In the genomic region with DNA sequence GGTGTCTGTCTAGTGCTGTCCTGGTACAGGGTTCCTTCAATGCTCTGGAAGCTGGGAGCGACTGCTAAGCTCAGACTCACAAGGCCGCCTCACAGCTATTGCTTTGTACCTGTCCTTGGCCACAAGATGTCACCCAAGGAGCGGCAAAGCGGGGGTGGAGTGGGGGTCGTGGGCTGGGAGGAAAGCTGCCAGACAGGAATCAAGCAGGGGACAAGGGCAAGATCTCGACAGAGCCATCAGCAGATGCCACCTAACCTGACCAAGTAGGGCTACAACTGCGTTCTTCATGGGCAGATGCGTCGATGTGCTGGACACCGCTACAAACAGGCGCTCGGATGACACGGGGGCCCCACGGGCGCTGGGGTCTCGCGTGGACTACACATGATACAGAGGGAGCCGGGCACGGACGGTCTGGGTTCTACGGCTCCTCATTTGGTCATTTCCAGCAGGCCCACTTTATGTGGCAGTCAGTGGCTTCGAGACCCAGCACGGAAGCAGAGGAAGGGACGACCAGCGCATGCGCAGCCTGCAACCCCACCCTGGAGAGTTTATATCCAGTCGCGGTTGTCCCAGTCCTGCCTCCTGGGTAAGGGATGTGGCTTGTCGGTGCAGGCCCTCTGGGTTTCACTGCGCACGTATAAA, we compare ENCODE assay signal across 8 mouse cellular contexts.
DNase-seq lines count a peak whose midpoint lies in the region; ATAC-seq and TF ChIP-seq lines count a peak whose summit lies in the region.

No protein-coding gene starts in this region.

- DNase-seq in urinary bladder, postnatal 14 days (ENCODE audit: low spot score) = peak; percentile 58
- DNase-seq in urinary bladder, postnatal 10 days (ENCODE audit: low spot score) = no peak
- peak; percentile 66 for DNase-seq in embryo, embryonic 9.5 days (ENCODE audit: extremely low spot score)
- DNase-seq in heart, adult 18-20 months = peak; percentile 58
- peak; percentile 84 for DNase-seq in midbrain, embryonic 14.5 days
- DNase-seq in spleen, postnatal 4 days (ENCODE audit: low spot score in 2 of 2) = peak; percentile 38 to 72

- peak overlapping the region; percentile 49 for H3K4me3 ChIP-seq in intestine, postnatal 0 days (ENCODE audit: low read depth, low read length)
- H3K4me3 ChIP-seq in limb, embryonic 15.5 days = peak overlapping the region; percentile 51
- H3K4me3 ChIP-seq in midbrain, embryonic 14.5 days (replicated peaks; ENCODE audit: low read depth, low read length) = peak overlapping the region; percentile 38

- 0 out of 2 replicates have a peak, but pooled peaks cover 6% of the 10 kb centered on the region for H3K36me3 ChIP-seq in intestine, postnatal 0 days (ENCODE audit: control insufficient read depth, insufficient read depth)
- peaks cover 20% of the 10 kb centered on the region for H3K36me3 ChIP-seq in limb, embryonic 15.5 days
- peaks cover 23% of the 10 kb centered on the region for H3K36me3 ChIP-seq in midbrain, embryonic 14.5 days (ENCODE audit: control insufficient read depth, insufficient read depth, low read length)

- peak overlapping the region; percentile 83 for H3K4me2 ChIP-seq in intestine, postnatal 0 days (replicated peaks; ENCODE audit: low read depth)
- H3K4me2 ChIP-seq in limb, embryonic 15.5 days = peak overlapping the region; percentile 86
- peak overlapping the region; percentile 68 for H3K4me2 ChIP-seq in midbrain, embryonic 14.5 days (ENCODE audit: low read length)

- H3K27ac ChIP-seq in intestine, postnatal 0 days (ENCODE audit: low read depth, low read length) = no peak overlapping the region
- peak overlapping the region; percentile 76 for H3K27ac ChIP-seq in limb, embryonic 15.5 days
- peak overlapping the region; percentile 52; the same call in 1 of the 2 replicates for H3K27ac ChIP-seq in midbrain, embryonic 14.5 days (replicated peaks; ENCODE audit: low read depth, low read length)

- TF ChIP-seq CTCF in intestine, postnatal 0 days (IDR thresholded peaks at IDR 0.05; ENCODE audit: low read depth) = peak; percentile 77

- H3K9ac ChIP-seq in intestine, postnatal 0 days (ENCODE audit: low read depth, low read length) = peak overlapping the region; percentile 50
- peak overlapping the region; percentile 57 for H3K9ac ChIP-seq in limb, embryonic 15.5 days
- H3K9ac ChIP-seq in midbrain, embryonic 14.5 days (replicated peaks; ENCODE audit: low read length) = peak overlapping the region; percentile 59

- 24% methylated on average over 31 of the region's 31 CpGs for WGBS in intestine, postnatal 0 days
- WGBS in limb, embryonic 15.5 days = 20% methylated on average over 31 of the region's 31 CpGs
- 36% methylated on average over 31 of the region's 31 CpGs for WGBS in midbrain, embryonic 14.5 days

- ATAC-seq in intestine, postnatal 0 days = peak; percentile 47
- ATAC-seq in limb, embryonic 15.5 days (ENCODE audit: insufficient number of reproducible peaks, low FRiP score, low TSS enrichment, low read depth) = no peak; the same call in 1 of the 2 replicates
- ATAC-seq in midbrain, embryonic 14.5 days (ENCODE audit: low FRiP score, low TSS enrichment) = peak; percentile 56

- H3K4me1 ChIP-seq in intestine, postnatal 0 days (replicated peaks; ENCODE audit: control insufficient read depth, insufficient read depth, low read length) = 0 out of 2 replicates have a peak, but pooled peaks cover 4% of the 10 kb centered on the region
- peaks cover 15% of the 10 kb centered on the region for H3K4me1 ChIP-seq in limb, embryonic 15.5 days
- H3K4me1 ChIP-seq in midbrain, embryonic 14.5 days (ENCODE audit: control insufficient read depth, insufficient read depth, low read length) = peaks cover 9% of the 10 kb centered on the region

- no peaks in the 10 kb centered on the region for H3K9me3 ChIP-seq in intestine, postnatal 0 days (ENCODE audit: control insufficient read depth)
- no peaks in the 10 kb centered on the region for H3K9me3 ChIP-seq in limb, embryonic 15.5 days
- no peaks in the 10 kb centered on the region for H3K9me3 ChIP-seq in midbrain, embryonic 14.5 days (ENCODE audit: control insufficient read depth, low read length)

- no peaks in the 10 kb centered on the region for H3K27me3 ChIP-seq in intestine, postnatal 0 days (replicated peaks; ENCODE audit: control insufficient read depth, insufficient read depth, low read length)
- peaks cover 11% of the 10 kb centered on the region; the same call in 1 of the 2 replicates for H3K27me3 ChIP-seq in limb, embryonic 15.5 days
- no peaks in the 10 kb centered on the region for H3K27me3 ChIP-seq in midbrain, embryonic 14.5 days (ENCODE audit: control insufficient read depth, insufficient read depth, low read length)
